Mouse (Mus musculus) B cell, adult 2 months (primary cell): ENCODE data around the gene Cenpx.
"Not testable (repeated sequence)": the region's sequence is repeated elsewhere in the genome, so short reads cannot be mapped to it uniquely, and the experiment has no call there.

Experiments used
- DNase-seq, 2 experiments: peaks; one replicate each; pipeline ENCODE4 v3.0.0; 2022

Gene Cenpx

GRCm38 (mm10) chr11:120713580-120714518, at the start of gene Cenpx, which contains the start of gene Lrrc45:
Gene Cenpx, minus strand, starts transcription at chr11:120713738.
Gene Lrrc45, plus strand, starts transcription at chr11:120713925.
- peak; percentile 90 to 93 for DNase-seq

DNA sequence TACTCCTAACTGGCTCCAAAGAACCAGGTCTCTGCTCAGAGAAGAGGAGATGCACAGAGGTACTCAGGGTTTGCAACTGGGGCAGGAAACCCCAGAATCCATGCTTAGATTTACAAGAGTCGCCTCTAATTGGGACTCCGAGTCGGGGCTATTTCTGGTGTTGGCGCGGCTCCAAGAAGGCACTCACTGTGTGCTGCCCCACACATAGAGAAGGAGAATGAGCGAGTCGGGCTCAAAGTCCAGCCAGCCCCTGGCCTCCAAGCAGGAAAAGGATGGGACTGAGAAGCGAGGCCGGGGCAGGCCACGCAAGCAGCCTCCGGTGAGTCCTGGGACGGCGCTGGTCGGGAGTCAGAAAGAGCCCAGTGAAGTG, 49.1 kb upstream of the Cenpx start, which contains the start of gene Hmga1b:
Gene Hmga1b (plus strand): TSS at position 123 of the 370 bp plus-strand sequence.
- not testable (repeated sequence) for DNase-seq

GRCm38 (mm10) chr11:120761811-120762671, 48.5 kb upstream of the Cenpx start:
- DNase-seq = no peak

DNA sequence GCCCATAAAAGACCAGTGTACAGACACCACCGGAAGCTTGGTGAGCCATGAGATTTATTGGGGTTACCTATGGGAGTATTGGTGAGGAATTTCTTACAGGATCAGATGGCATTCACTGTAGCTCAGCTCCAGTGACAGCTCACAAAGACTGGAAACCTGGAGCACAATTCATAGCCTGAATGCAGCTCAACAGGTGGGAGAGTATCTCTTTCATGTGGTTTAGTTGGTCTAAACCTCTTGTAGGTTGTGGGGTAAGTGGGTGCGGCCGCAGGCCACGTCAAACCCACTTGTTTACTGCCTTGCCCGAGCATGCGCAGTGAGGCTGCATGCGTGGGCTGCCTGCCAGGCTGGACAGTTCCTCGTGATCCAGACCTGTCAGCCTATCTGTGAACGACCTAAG, 46.7 kb upstream of the Cenpx start:
- DNase-seq = no peak

DNA sequence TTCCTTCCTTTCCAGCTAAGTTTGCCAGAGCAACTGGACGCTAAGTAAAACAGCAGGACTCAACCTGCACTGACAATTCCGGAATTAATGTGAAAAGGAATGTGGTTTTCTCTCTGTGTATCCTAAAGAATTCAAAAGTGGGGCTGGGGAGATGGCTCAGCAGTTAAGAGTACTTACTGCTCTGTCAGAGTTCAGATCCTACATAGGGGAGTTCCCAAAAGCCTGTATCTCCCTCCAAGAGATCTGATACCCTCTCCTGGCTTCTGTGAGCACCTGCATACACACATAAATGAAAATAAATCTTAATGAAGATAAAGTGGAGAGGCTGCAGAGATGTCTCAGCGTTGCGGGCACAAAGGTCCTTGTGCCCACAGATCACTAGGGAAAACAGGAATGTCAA, 38.1 kb upstream of the Cenpx start:
- DNase-seq = no peak

DNA sequence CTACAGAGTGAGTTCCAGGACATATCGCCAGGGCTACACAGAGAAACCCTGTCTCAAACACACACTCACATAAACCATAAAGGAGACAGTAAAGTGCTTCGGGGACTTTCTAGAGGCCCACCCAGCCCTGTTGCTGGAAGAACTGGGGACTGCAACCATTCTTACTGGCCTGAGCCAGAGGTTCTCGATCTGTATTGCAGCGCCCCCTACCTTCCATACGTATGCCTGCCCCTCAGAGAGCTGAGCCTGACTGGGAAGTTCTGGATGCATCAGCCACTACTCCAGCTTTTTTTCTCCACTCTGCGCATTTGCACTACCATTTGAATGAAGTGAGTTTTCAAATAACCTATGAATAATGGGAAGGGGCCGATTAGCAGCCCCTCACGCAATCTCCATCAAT, 35.9 kb upstream of the Cenpx start:
- DNase-seq = peak; percentile 71 to 74

DNA sequence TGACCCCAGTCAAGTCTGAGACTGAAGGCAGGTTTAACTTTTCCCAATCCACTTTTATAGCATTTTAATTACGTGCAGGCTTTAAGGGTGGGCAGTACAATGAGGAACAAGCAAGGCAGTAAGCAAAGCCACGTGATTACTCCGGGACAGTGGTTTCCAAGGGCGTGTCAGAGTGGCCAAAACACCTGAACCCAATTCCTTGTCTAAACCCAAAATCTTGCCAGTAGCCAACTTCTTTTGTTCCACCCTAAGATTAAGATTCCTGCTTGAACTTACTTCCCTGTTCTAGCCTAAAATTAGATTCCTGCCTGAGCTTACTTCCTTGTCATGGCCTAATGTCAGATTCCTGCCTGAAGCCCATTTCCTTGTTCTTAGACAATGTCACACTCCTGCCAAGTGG, 34.4 kb upstream of the Cenpx start:
- DNase-seq = no peak

GRCm38 (mm10) chr11:120744121-120744701, 30.7 kb upstream of the Cenpx start:
- no peak for DNase-seq

GRCm38 (mm10) chr11:120740981-120741380, 27.4 kb upstream of the Cenpx start:
- DNase-seq = no peak

- DNase-seq = no peak
Observed at GRCm38 (mm10) chr11:120736424-120736823, 22.9 kb upstream of the Cenpx start.

GRCm38 (mm10) chr11:120733521-120733920, 20.0 kb upstream of the Cenpx start:
- DNase-seq = no peak

GRCm38 (mm10) chr11:120731858-120732680, 18.5 kb upstream of the Cenpx start, which contains the start of gene Cbr2:
Gene Cbr2, minus strand, starts transcription at chr11:120732114.
- no peak for DNase-seq

- DNase-seq = no peak
Observed at GRCm38 (mm10) chr11:120731395-120731794, 17.9 kb upstream of the Cenpx start.

DNA sequence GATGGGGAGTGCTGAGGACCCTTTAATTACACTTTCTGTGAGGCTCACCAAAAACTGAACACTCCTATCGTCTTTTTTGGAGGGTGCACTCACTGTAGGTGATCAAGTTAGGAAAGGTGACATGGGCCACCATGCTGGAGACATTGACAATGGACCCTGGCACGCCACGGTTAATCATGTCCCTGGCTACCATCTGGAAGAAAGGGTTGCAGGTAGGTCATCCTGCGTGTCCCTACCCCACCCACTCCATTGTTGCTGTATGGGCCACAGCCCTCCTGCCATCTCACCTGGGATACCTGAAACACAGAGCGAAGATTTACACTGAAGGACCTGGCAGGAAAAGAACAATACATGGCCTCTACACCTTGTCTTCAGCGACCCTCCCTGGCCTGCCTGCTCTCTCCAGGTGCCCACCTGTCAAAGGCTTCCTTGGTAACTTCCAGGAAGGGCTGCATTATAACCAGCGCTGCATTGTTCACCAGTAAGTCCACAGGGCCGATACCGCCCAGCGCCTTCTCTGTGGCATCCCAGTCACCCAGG, 16.9 kb upstream of the Cenpx start:
- no peak for DNase-seq

DNA sequence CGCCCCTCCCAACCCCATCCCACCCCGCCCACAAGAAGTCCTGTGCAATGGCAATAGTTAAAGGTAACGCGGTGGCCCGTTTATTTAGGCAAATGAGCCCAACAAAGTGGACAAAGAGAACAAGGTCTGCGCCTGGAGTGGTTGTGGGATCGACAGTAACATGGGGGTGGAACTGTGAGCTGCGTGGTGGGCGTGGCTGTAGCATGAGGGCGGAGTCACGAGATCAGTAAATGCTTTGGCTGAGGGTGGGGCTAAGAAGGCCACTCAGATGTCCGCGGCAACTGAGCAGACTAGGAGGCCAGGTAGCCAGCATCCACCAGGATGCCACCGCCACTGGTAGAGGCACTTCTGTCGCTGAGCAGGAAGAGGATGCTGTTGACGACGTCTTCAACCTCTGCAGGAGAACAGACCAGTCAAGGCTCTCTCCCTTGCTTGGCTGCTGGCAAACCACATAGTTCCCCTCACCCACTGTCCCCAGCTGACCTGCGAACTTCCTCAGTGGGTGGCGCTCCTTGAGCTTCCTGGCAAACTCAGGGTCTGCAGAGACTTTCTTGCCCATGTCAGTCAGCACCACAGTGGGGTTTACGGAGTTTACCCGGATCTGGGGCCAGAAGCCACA, 16.0 kb upstream of the Cenpx start:
- peak; percentile 57 to 63 for DNase-seq

GRCm38 (mm10) chr11:120728530-120729240, 15.1 kb upstream of the Cenpx start:
- no peak for DNase-seq

- DNase-seq = no peak
Observed at GRCm38 (mm10) chr11:120727564-120727963, 14.0 kb upstream of the Cenpx start.

DNA sequence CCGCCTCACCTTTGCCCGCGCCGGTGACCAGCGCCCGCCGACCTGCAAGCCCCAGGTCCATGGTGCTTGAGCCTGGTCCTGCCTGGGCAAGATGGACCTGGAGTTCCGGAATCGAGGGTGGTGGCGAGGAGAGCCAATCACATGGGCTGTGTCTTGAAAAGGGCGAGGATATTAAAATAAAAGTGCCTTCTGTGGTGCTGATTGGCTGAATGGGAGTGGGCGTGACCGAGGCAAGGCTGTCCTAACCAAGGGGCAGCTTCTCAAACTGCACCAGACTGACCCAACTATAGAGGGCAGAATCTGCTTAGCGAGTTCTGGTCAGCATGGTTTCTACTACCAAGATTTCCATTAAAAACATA, 13.6 kb upstream of the Cenpx start, which contains the start of gene Dcxr:
Gene Dcxr (minus strand): TSS at position 113 of the 359 bp plus-strand sequence.
- DNase-seq = peak; percentile 74 to 75

DNA sequence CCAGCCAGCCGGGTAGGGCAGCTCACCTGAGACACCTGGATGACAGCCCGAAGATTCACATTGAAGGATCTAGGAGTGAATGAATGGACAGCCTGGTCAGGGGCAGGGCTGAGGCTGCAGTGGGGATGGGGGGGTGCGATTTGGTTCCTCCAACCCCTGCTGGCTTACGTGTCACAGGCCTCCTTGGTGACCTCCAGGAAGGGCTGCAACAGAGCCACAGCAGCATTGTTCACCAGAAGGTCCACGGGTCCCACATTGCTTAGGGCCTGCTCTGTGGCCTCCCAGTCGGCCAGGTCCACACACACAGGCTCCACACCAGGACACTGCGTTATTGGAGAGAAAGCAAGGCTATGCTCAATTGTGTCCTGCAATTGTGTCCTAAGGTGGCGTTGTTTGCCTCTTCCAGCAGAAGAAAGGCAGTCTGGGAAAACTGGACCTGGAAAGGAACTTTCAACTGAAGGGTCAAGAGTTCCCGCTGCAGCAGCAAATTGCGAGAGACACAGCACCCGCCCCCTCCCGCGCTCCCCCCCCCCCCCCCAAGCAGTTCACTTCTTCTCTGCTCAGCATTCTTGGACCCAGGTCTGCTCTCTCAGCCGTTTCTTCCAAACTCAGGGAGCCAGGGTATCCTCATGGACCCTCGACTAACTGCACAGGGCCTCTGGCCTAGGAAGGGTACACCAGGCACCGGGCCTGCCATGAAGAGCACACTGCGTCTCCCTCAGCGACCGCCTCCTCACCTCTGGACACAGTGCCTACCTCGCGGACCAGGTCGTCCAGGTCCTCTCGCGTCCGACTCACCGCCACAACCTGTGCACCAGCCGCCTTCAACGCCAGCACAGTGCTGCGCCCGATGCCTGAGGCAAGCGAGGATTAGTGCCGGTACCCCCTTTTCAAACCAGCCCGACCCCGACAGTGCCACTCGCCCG, 13.0 kb upstream of the Cenpx start:
- DNase-seq = no peak
